Comparison of ENCODE assay signal across 17 mouse cellular contexts in genomic region chr15:3432823-3433222, GRCm38 (mm10).
A peak's percentile ranks its signal among the peaks of the same experiment; 100 is the strongest.
DNase-seq lines count a peak whose midpoint lies in the region; ATAC-seq and TF ChIP-seq lines count a peak whose summit lies in the region.
"Had no signal": no experiment of that assay in that cellular context is flagged by ENCODE, and none has a peak within 500 bp of the region (broad histone marks: within the 10 kb centered on the region; RNA-seq: fewer than 3 reads in every experiment).

No protein-coding gene starts in this region.

- H3K36me3 ChIP-seq in heart, embryonic 13.5 days: no peaks in the 10 kb centered on the region
- no peaks in the 10 kb centered on the region for H3K36me3 ChIP-seq in lung, postnatal 0 days (ENCODE audit: insufficient read depth, low read length)
- H3K36me3 ChIP-seq: forebrain, embryonic 12.5 days; midbrain, embryonic 10.5 days had no signal

- TF ChIP-seq EP300 in lung, postnatal 0 days (IDR thresholded peaks at IDR 0.05): no peak

- TF ChIP-seq CTCF in lung, postnatal 0 days (IDR thresholded peaks at IDR 0.05): no peak

- 0 out of 2 replicates have a peak overlapping the region, but pooled peaks have one; percentile 56 for H3K4me2 ChIP-seq in heart, embryonic 13.5 days
- H3K4me2 ChIP-seq in lung, postnatal 0 days (replicated peaks; ENCODE audit: low read depth, low read length): no peak overlapping the region
- H3K4me2 ChIP-seq: forebrain, embryonic 12.5 days had no signal

- H3K27ac ChIP-seq in heart, embryonic 13.5 days (replicated peaks): peak overlapping the region; percentile 87
- peak overlapping the region; percentile 76; the same call in 1 of the 2 replicates for H3K27ac ChIP-seq in lung, postnatal 0 days (ENCODE audit: low read length)
- H3K27ac ChIP-seq: forebrain, embryonic 12.5 days; layer of hippocampus, adult 2 months; liver, embryonic 14.5 days; macrophage; midbrain, embryonic 10.5 days had no signal

- no peak for DNase-seq in heart, adult 8-10 months (ENCODE audit: low spot score)
- DNase-seq in kidney, adult 8-10 months: peak; percentile 39 to 61
- DNase-seq in kidney, postnatal 10 days: no peak
- no peak for DNase-seq in lung, postnatal 0 days (ENCODE audit: low spot score)
- DNase-seq in lung, postnatal 4 days: no peak
- no peak for DNase-seq in yolk sac, embryonic 10.5 days (ENCODE audit: low spot score)
- DNase-seq: adrenal gland, adult 8-10 months; cerebellum, adult 9-10 months; right cerebral cortex, postnatal 25 days; thymus, postnatal 36 days had no signal

- H3K27me3 ChIP-seq in heart, embryonic 13.5 days (replicated peaks): no peaks in the 10 kb centered on the region
- H3K27me3 ChIP-seq in lung, postnatal 0 days (replicated peaks; ENCODE audit: insufficient read depth, low read length): no peaks in the 10 kb centered on the region
- H3K27me3 ChIP-seq: forebrain, embryonic 12.5 days had no signal

- H3K4me1 ChIP-seq in heart, embryonic 13.5 days: peaks cover 90% of the 10 kb centered on the region
- peaks cover 4% of the 10 kb centered on the region; the same call in 1 of the 2 replicates for H3K4me1 ChIP-seq in lung, postnatal 0 days (ENCODE audit: insufficient read depth, low read depth, low read length)
- H3K4me1 ChIP-seq: forebrain, embryonic 12.5 days; midbrain, embryonic 10.5 days had no signal

- H3K4me3 ChIP-seq in heart, embryonic 13.5 days: no peak overlapping the region
- H3K4me3 ChIP-seq in lung, postnatal 0 days (ENCODE audit: low read depth, low read length): no peak overlapping the region
- H3K4me3 ChIP-seq: forebrain, embryonic 12.5 days; layer of hippocampus, adult 2 months; midbrain, embryonic 10.5 days had no signal

- no peak for ATAC-seq in heart, embryonic 13.5 days (ENCODE audit: extremely low read depth, insufficient number of reproducible peaks, low FRiP score, low TSS enrichment)
- ATAC-seq in lung, postnatal 0 days: peak; percentile 11
- ATAC-seq: hindbrain, embryonic 16.5 days had no signal

- WGBS in heart, embryonic 13.5 days: 27% methylated on average over 1 of the region's 1 CpGs
- WGBS in lung, postnatal 0 days: 30% methylated on average over 1 of the region's 1 CpGs

- no peaks in the 10 kb centered on the region for H3K9me3 ChIP-seq in heart, embryonic 13.5 days
- no peaks in the 10 kb centered on the region for H3K9me3 ChIP-seq in lung, postnatal 0 days (ENCODE audit: low read length)
- H3K9me3 ChIP-seq: forebrain, embryonic 12.5 days; midbrain, embryonic 10.5 days had no signal

- H3K9ac ChIP-seq in heart, embryonic 13.5 days: no peak overlapping the region
- H3K9ac ChIP-seq in lung, postnatal 0 days (replicated peaks; ENCODE audit: low read depth): no peak overlapping the region
- H3K9ac ChIP-seq: forebrain, embryonic 12.5 days; liver, embryonic 14.5 days had no signal

Comparison
In these comparisons a context has a peak if more than half of its experiments do, and no peak if none do; other contexts are left out.
1. DNase-seq: peak in kidney, adult 8-10 months (2 of 2); none in heart, adult 8-10 months (single experiment), kidney, postnatal 10 days (single experiment), lung, postnatal 0 days (single experiment), lung, postnatal 4 days (0 of 2) and yolk sac, embryonic 10.5 days (single experiment).